Mouse (Mus musculus): ENCODE results near the gene Myadm.

DNA sequence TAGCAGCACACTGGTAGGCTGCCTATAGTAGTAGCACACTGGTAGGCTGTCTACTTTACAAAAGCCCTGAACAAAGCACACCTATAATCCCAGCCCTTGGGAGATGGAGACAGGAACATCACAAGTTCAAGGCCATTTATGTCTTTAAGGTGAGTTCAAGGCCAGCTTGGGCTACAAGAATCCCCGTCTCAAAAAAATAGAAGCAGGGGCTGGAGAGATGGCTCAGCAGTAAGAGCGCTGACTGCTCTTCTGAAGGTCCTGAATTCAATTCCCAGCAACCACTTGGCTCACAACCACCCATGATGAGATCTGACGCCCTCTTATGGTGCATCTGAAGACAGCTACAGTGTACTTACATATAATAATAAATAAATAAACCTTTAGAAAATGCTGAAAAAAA, 56.4 kb downstream of the Myadm start:
- TF ChIP-seq POLR2A (IDR thresholded peaks at IDR 0.05; ENCODE audit: borderline replicate concordance, low read depth, low read length) (no peak), CTCF (IDR thresholded peaks at IDR 0.05; ENCODE audit: low read depth, low read length) (no peak)
